8 mouse cellular contexts compared by ENCODE assay signal in genomic region chr8:128357540-128358405, GRCm38 (mm10). TPM values are rescaled to one million over a fixed set of nuclear protein-coding genes. Genes with fewer than 3 reads are reported as not detected.
DNase-seq lines count a peak whose midpoint lies in the region; ATAC-seq and TF ChIP-seq lines count a peak whose summit lies in the region.

No protein-coding gene starts in this region.

- H3K4me2 ChIP-seq in forebrain, embryonic 14.5 days (ENCODE audit: low read length): peak overlapping the region; percentile 90

- H3K9me3 ChIP-seq in forebrain, embryonic 14.5 days (replicated peaks; ENCODE audit: control insufficient read depth, low read length): no peaks in the 10 kb centered on the region

- DNase-seq in CD8-positive naive resting alpha-beta T cell, adult 2 months (ENCODE audit: low read depth in 2 of 2, low spot score in 2 of 2): peak; percentile 14 to 23
- peak; percentile 81 for DNase-seq in forebrain, embryonic 14.5 days (ENCODE audit: low spot score)
- DNase-seq in heart, postnatal 25 days (ENCODE audit: low spot score): peak; percentile 68
- DNase-seq in layer of hippocampus, adult 18-20 months (ENCODE audit: low spot score in 2 of 2): peak; percentile 66 to 89
- DNase-seq in lung, adult 2 months: peak; percentile 77
- peak; percentile 74 for DNase-seq in thymus, postnatal 0 days (ENCODE audit: low spot score)

- TF ChIP-seq POLR2A in lung, adult 2 months (IDR thresholded peaks at IDR 0.05; ENCODE audit: borderline replicate concordance, extremely low read depth, low read depth, low read length): peak; percentile 54; the same call in 1 of the 2 replicates

- WGBS in forebrain, embryonic 14.5 days: under 1% methylated on average over 29 of the region's 29 CpGs
- 1% methylated on average over 29 of the region's 29 CpGs for whole genome bisulfite sequencing in lung, adult 2 months

- peak; percentile 48 for TF ChIP-seq CTCF in lung, adult 2 months (IDR thresholded peaks at IDR 0.05; ENCODE audit: insufficient read depth, low read length)

- H3K27me3 ChIP-seq in forebrain, embryonic 14.5 days (replicated peaks; ENCODE audit: control insufficient read depth, insufficient read depth, low read length): no peaks in the 10 kb centered on the region

- H3K9ac ChIP-seq in forebrain, embryonic 14.5 days (ENCODE audit: low read length): peak overlapping the region; percentile 89

- peak overlapping the region; percentile 96 for H3K4me3 ChIP-seq in brown adipose tissue, adult 24 weeks (ENCODE audit: insufficient read depth, low read depth, low read length)
- peak overlapping the region; percentile 69 for H3K4me3 ChIP-seq in forebrain, embryonic 14.5 days (ENCODE audit: low read depth, low read length)
- peak overlapping the region; percentile 84 for H3K4me3 ChIP-seq in lung, adult 2 months (replicated peaks; ENCODE audit: extremely low read depth, low read depth, low read length)

- peak overlapping the region; percentile 96 for H3K27ac ChIP-seq in brown adipose tissue, adult 24 weeks (replicated peaks; ENCODE audit: low read depth, low read length)
- peak overlapping the region; percentile 93; the same call in 1 of the 2 replicates for H3K27ac ChIP-seq in forebrain, embryonic 14.5 days (ENCODE audit: low read depth, low read length)

- H3K4me1 ChIP-seq in brown adipose tissue, adult 24 weeks (ENCODE audit: control insufficient read depth, insufficient read depth, insufficient read length, low read length): peaks cover 5% of the 10 kb centered on the region; the same call in 1 of the 2 replicates
- H3K4me1 ChIP-seq in forebrain, embryonic 14.5 days (ENCODE audit: control insufficient read depth, insufficient read depth, low read length): peaks cover 12% of the 10 kb centered on the region
- H3K4me1 ChIP-seq in lung, adult 2 months (ENCODE audit: control insufficient read depth, insufficient read depth, low read length): peaks cover 9% of the 10 kb centered on the region

- intact Hi-C loops in heart, postnatal 25 days (cut with DNase I): loop anchor here (2.0 to 5.0 kb wide), 10 partner anchors 89 to 1025 kb away; no protein-coding TSS in a partner anchor

- ATAC-seq in forebrain, embryonic 14.5 days: peak; percentile 54
- peak; percentile 31; the same call in 1 of the 2 replicates for ATAC-seq in neutrophil, adult 5-6 weeks (ENCODE audit: extremely low read depth, insufficient number of reproducible peaks, low FRiP score, poor library complexity, severe bottlenecking)

- no peaks in the 10 kb centered on the region for H3K36me3 ChIP-seq in forebrain, embryonic 14.5 days (ENCODE audit: control insufficient read depth, insufficient read depth, low read length)

RNA-seq across cellular contexts. Expression of gene Nrp1, which starts 0.6 kb away (rescaled TPM):
- 56.0 and 73.5 TPM in 2 replicates for polyA plus RNA-seq in brown adipose tissue, adult 24 weeks (2012; ENCODE audit: insufficient read depth, insufficient read length, missing spikeins)
- polyA plus RNA-seq in forebrain, embryonic 14.5 days (2014; fragmentation: Nextera tagmentation; extraction: Ambion mirVana): 57.9 and 81.1 TPM in 2 replicates
- 100 to 1,000 TPM; 110 to 116 TPM for total RNA-seq in heart, postnatal 25 days (2021)
- total RNA-seq in layer of hippocampus, adult 18-20 months (2021): 10 to 100 TPM; 90.2 to 91.4 TPM
- polyA plus RNA-seq in lung, adult 2 months (2012; rRNA removed): 121 and 156 TPM in 2 replicates
- 3.6 and 4.2 TPM in 2 replicates for total RNA-seq in neutrophil, adult 5-6 weeks (2017)
- polyA plus RNA-seq in thymus, postnatal 0 days (2015; fragmentation: Nextera tagmentation; extraction: Ambion mirVana): 45.8 and 49.3 TPM in 2 replicates

Comparison
In these comparisons a context has a peak if more than half of its experiments do, and no peak if none do; other contexts are left out.
1. Peak in every context shown above with its lines: DNase-seq, ATAC-seq, H3K4me3 ChIP-seq and H3K27ac ChIP-seq.
2. DNase-seq: peak in every context shown above with its lines; median percentile 81 in forebrain, embryonic 14.5 days; 78 in layer of hippocampus, adult 18-20 months; 77 in lung, adult 2 months; 74 in thymus, postnatal 0 days; 68 in heart, postnatal 25 days; 18 in CD8-positive naive resting alpha-beta T cell, adult 2 months.